Mouse (Mus musculus): ENCODE measurements around the gene Alyref. TPM values are rescaled to one million over a fixed set of nuclear protein-coding genes. Genes with fewer than 3 reads are reported as not detected.
"Not testable (repeated sequence)": the region's sequence is repeated elsewhere in the genome, so short reads cannot be mapped to it uniquely, and the experiment has no call there.

Gene Alyref
- total RNA-seq, 2 experiments from 2014 or later = 97.0 to 99.2 TPM

GRCm38 (mm10) chr11:120573585-120574277 lies 24.4 kb downstream of the Alyref start:
- peak in 1 of 2 experiments; percentile 22 for DNase-seq

GRCm38 (mm10) chr11:120572752-120573584 lies 25.2 kb downstream of the Alyref start, which contains the start of gene P4hb:
TSS of gene P4hb (minus strand) at chr11:120573253.
- DNase-seq = peak; percentile 100

GRCm38 (mm10) chr11:120572417-120572751 lies 25.8 kb downstream of the Alyref start:
- DNase-seq = no peak

- no peak for DNase-seq
Observed at GRCm38 (mm10) chr11:120571754-120572416, 26.3 kb downstream of the Alyref start.

- no peak for DNase-seq
Observed at GRCm38 (mm10) chr11:120571122-120571521, 27.0 kb downstream of the Alyref start.

GRCm38 (mm10) chr11:120568324-120568723 lies 29.8 kb downstream of the Alyref start:
- no peak for DNase-seq

GRCm38 (mm10) chr11:120565114-120565513 lies 33.1 kb downstream of the Alyref start:
- no peak for DNase-seq

- no peak for DNase-seq
Observed at GRCm38 (mm10) chr11:120562949-120563348, 35.2 kb downstream of the Alyref start.

- DNase-seq = no peak
Observed at GRCm38 (mm10) chr11:120560952-120561728, 37.0 kb downstream of the Alyref start.

- DNase-seq = not testable (repeated sequence)
Observed at GRCm38 (mm10) chr11:120558843-120559242, 39.3 kb downstream of the Alyref start.

- peak; percentile 71 to 75 for DNase-seq
Observed at GRCm38 (mm10) chr11:120555260-120555659, 42.9 kb downstream of the Alyref start.

- DNase-seq = peak; percentile 75 to 81
Observed at GRCm38 (mm10) chr11:120554834-120555233, 43.3 kb downstream of the Alyref start.

GRCm38 (mm10) chr11:120552736-120553135 lies 45.4 kb downstream of the Alyref start:
- no peak for DNase-seq

GRCm38 (mm10) chr11:120550810-120551440 lies 47.2 kb downstream of the Alyref start, which contains the start of gene Ppp1r27:
TSS of gene Ppp1r27 (minus strand) at chr11:120551132.
- no peak for DNase-seq

- no peak for DNase-seq
Observed at GRCm38 (mm10) chr11:120549986-120550809, 48.0 kb downstream of the Alyref start.

GRCm38 (mm10) chr11:120549168-120549945 lies 48.8 kb downstream of the Alyref start, which contains the start of gene Mcrip1:
TSS of gene Mcrip1 (minus strand) at chr11:120549727.
- DNase-seq = peak; percentile 97 to 98

GRCm38 (mm10) chr11:120548786-120549167 lies 49.4 kb downstream of the Alyref start:
- no peak for DNase-seq

GRCm38 (mm10) chr11:120548214-120548613 lies 50.0 kb downstream of the Alyref start:
- DNase-seq = no peak

GRCm38 (mm10) chr11:120547469-120547868 lies 50.7 kb downstream of the Alyref start:
- DNase-seq = no peak

GRCm38 (mm10) chr11:120545964-120546363 lies 52.2 kb downstream of the Alyref start:
- DNase-seq = no peak

Measured in adrenal gland, postnatal 36 days (tissue).